Mouse (Mus musculus) megakaryocyte, embryonic 14.5 days (primary cell): ENCODE measurements around the gene Slc25a42. TPM values are rescaled to one million over a fixed set of nuclear protein-coding genes. Genes with fewer than 3 reads are reported as not detected.
"Not testable (repeated sequence)": the region's sequence is repeated elsewhere in the genome, so short reads cannot be mapped to it uniquely, and the experiment has no call there.

ENCODE experiments used
- H3K27me3 ChIP-seq: replicated peaks from 2 replicates; pipeline ENCODE3; 2012; ENCODE audit warnings: inconsistent platforms
- H3K36me3 ChIP-seq: replicated peaks from 2 replicates; pipeline ENCODE3; 2012; ENCODE audit warnings: low read length, inconsistent platforms, mixed read lengths
- H3K4me1 ChIP-seq: 2 replicates; pipeline ENCODE4 v1.6.1; 2012; ENCODE audit warnings: inconsistent platforms
- H3K4me3 ChIP-seq: replicated peaks from 2 replicates; pipeline ENCODE3; 2012; ENCODE audit warnings: moderate library complexity, mild to moderate bottlenecking, inconsistent platforms
- H3K9me3 ChIP-seq: 2 replicates; pipeline ENCODE4 v1.6.1; 2012; ENCODE audit warnings: inconsistent platforms
- FLI1 ChIP-seq: IDR thresholded peaks from 2 replicates; pipeline ENCODE4 v1.6.1; 2012; ENCODE audit warnings: low read length, inconsistent platforms, mixed read lengths
- GATA1 ChIP-seq: IDR thresholded peaks from 3 replicates; pipeline ENCODE4 v1.6.1; 2012; ENCODE audit warnings: mixed read lengths, low read length, inconsistent platforms, borderline replicate concordance
- polyA plus RNA-seq: library from polyadenylated mRNA; stranded (reverse); fragments of >175 nt; gene quantifications from 2 replicates; pipeline ENCODE4 v1.2.3, GENCODE M21; 2012; ENCODE audit warnings: low replicate concordance; ENCODE audit not compliant: insufficient read depth

The Slc25a42 gene
- polyA plus RNA-seq, 1 experiment = 5.5 TPM

GRCm38 (mm10) chr8:70216566-70216965, 4.5 kb upstream of the Slc25a42 start:
- Histone ChIP-seq H3K36me3 (peaks cover 25% of the 10 kb centered on the region), H3K9me3 (no peaks in the 10 kb centered on the region), H3K27me3 (peaks cover 3% of the 10 kb centered on the region), H3K4me3 (no peak overlapping the region), H3K4me1 (peaks cover 72% of the 10 kb centered on the region)
- TF ChIP-seq FLI1 (no peak), GATA1 (no peak)

DNA sequence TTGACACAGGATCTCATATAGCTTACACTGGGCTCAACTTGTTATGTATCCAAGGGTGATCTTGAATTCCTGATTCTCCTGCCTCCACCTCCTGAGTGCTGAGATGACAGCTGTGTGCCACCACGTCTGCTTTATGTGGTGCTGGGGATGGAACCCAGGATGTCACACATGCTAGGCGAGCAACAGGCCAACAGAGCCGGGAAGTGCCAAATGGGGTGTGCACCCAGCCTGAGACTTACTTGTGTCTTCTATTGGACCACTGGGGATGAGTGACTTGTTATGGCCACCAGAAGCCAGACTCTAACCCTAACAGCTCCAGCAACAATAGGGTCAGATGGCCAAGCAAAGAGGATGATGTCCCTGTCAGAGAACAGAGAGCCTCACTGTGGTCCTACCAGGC, 4.1 kb upstream of the Slc25a42 start:
- not testable (repeated sequence) for H3K27me3 ChIP-seq, H3K9me3 ChIP-seq, H3K4me3 ChIP-seq
- H3K36me3 ChIP-seq = peaks cover 20% of the 10 kb centered on the region
- peaks cover 76% of the 10 kb centered on the region for H3K4me1 ChIP-seq

GRCm38 (mm10) chr8:70215092-70215491, 3.0 kb upstream of the Slc25a42 start:
- TF ChIP-seq FLI1 = no peak
- no peak for TF ChIP-seq GATA1
- no peak overlapping the region for H3K4me3 ChIP-seq
- H3K9me3 ChIP-seq = no peaks in the 10 kb centered on the region
- peaks cover 81% of the 10 kb centered on the region for H3K4me1 ChIP-seq
- peaks cover 10% of the 10 kb centered on the region for H3K36me3 ChIP-seq
- H3K27me3 ChIP-seq = peaks cover 3% of the 10 kb centered on the region

DNA sequence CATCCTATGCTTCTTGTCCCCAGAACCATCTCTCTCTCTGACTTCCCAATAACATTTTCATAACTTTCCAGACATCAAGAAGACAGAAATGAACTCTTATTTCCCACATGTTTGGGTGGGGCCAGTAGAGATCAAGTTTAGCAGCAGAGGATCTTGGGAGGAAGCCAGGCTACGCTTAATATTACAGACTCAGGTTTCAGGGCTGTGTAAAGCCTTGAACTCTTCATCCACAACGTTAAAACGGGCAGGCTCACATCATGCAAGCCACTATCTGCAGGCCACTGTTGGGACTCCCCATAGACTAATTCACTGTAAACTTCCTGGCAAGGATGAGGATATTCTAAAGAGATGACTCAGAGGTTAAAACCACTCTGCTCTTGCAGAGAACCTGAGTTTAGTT, 2.3 kb upstream of the Slc25a42 start:
- Histone ChIP-seq H3K4me1 (peaks cover 87% of the 10 kb centered on the region), H3K36me3 (peaks cover 3% of the 10 kb centered on the region), H3K27me3 (peaks cover 3% of the 10 kb centered on the region), H3K9me3 (no peaks in the 10 kb centered on the region), H3K4me3 (no peak overlapping the region)
- TF ChIP-seq GATA1 (no peak), FLI1 (no peak)

GRCm38 (mm10) chr8:70211726-70212111, 386 bp downstream of the Slc25a42 start:
- no peaks in the 10 kb centered on the region for H3K9me3 ChIP-seq
- H3K27me3 ChIP-seq = no peaks in the 10 kb centered on the region
- peaks cover 6% of the 10 kb centered on the region for H3K36me3 ChIP-seq
- TF ChIP-seq FLI1 (no peak), GATA1 (no peak)
- H3K4me1 ChIP-seq = peaks cover 91% of the 10 kb centered on the region
- peak overlapping the region; percentile 96 for H3K4me3 ChIP-seq

GRCm38 (mm10) chr8:70211275-70211674, 830 bp downstream of the Slc25a42 start:
- peak overlapping the region; percentile 96 for H3K4me3 ChIP-seq
- no peaks in the 10 kb centered on the region for H3K27me3 ChIP-seq
- H3K36me3 ChIP-seq = peaks cover 6% of the 10 kb centered on the region
- H3K4me1 ChIP-seq = peaks cover 90% of the 10 kb centered on the region
- no peaks in the 10 kb centered on the region for H3K9me3 ChIP-seq
- TF ChIP-seq GATA1 (no peak), FLI1 (no peak)

DNA sequence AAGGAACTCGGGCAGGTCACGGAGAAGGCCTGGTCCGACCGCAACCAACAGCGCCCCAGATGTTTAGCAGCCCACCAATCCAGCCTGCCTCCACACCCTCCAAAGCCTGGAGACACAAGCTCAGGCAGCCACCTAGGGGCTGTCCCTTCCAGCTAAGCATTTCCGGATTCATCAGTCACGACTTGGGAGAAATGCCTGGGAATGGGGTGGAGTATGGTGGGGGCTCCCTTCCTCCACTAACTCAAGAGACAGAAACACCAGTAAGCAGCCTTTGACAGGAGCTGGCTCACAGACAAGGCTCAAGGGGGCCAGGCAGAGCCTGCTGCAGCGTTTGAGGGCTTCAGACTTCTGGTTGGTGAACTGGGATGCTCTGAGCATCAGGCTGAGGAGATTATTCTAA, 1.6 kb downstream of the Slc25a42 start:
- TF ChIP-seq FLI1 (no peak), GATA1 (no peak)
- Histone ChIP-seq H3K4me3 (peak overlapping the region; percentile 60), H3K36me3 (peaks cover 6% of the 10 kb centered on the region), H3K9me3 (no peaks in the 10 kb centered on the region), H3K4me1 (peaks cover 83% of the 10 kb centered on the region), H3K27me3 (no peaks in the 10 kb centered on the region)

- H3K9me3 ChIP-seq = no peaks in the 10 kb centered on the region
- peaks cover 12% of the 10 kb centered on the region for H3K36me3 ChIP-seq
- H3K4me3 ChIP-seq = no peak overlapping the region
- H3K4me1 ChIP-seq = peaks cover 78% of the 10 kb centered on the region
- TF ChIP-seq GATA1 (no peak), FLI1 (no peak)
- H3K27me3 ChIP-seq = no peaks in the 10 kb centered on the region
These were observed 4.0 kb downstream of the Slc25a42 start for GRCm38 (mm10) chr8:70208130-70208529.

- H3K4me1 ChIP-seq = peaks cover 86% of the 10 kb centered on the region
- H3K36me3 ChIP-seq = peaks cover 16% of the 10 kb centered on the region
- no peaks in the 10 kb centered on the region for H3K9me3 ChIP-seq
- TF ChIP-seq GATA1 (no peak), FLI1 (no peak)
- H3K4me3 ChIP-seq = no peak overlapping the region
- H3K27me3 ChIP-seq = no peaks in the 10 kb centered on the region
These were observed 7.3 kb downstream of the Slc25a42 start for GRCm38 (mm10) chr8:70204757-70205156.

GRCm38 (mm10) chr8:70203072-70203471, 9.0 kb downstream of the Slc25a42 start:
- Histone ChIP-seq H3K9me3 (no peaks in the 10 kb centered on the region), H3K4me1 (peaks cover 77% of the 10 kb centered on the region), H3K4me3 (no peak overlapping the region), H3K36me3 (peaks cover 14% of the 10 kb centered on the region), H3K27me3 (no peaks in the 10 kb centered on the region)
- TF ChIP-seq FLI1 (no peak), GATA1 (no peak)

DNA sequence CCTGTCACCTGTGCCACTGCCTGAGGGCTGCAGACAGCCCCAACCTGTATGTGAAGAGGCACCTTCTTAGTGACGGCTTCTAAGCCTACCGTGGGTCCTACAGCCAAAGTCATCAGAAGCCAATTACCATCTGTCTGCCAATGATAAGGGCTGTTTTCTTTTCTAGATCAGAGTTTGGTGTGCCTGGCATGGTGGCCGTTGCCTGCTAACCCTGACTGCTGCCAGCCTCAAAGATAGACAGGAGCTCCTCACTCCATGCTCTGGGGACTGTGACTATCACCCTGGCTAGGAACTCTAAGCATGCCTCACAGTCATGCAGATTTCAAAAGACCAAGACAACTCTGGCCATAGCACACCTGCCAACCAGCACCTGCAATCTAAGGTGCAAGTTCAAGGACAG, 10.7 kb downstream of the Slc25a42 start:
- no peaks in the 10 kb centered on the region for H3K9me3 ChIP-seq
- TF ChIP-seq GATA1 (no peak; the same call in 2 of the 3 replicates), FLI1 (no peak)
- H3K36me3 ChIP-seq = peaks cover 10% of the 10 kb centered on the region
- H3K27me3 ChIP-seq = no peaks in the 10 kb centered on the region
- peak overlapping the region; percentile 71 for H3K4me3 ChIP-seq
- H3K4me1 ChIP-seq = peaks cover 69% of the 10 kb centered on the region
